Mouse (Mus musculus): Measurements from ENCODE around the gene Cdkn1b. TPM values are rescaled to one million over a fixed set of nuclear protein-coding genes. Genes with fewer than 3 reads are reported as not detected.

Cdkn1b gene
- polyA plus RNA-seq, 1 experiment from 2014 or later = 18.8 TPM

- Histone ChIP-seq H3K9ac (replicated peaks) (no peak overlapping the region), H3K27me3 (no peaks in the 10 kb centered on the region), H3K4me1 (replicated peaks) (no peaks in the 10 kb centered on the region), H3K4me2 (no peak overlapping the region), H3K27ac (no peak overlapping the region), H3K9me3 (no peaks in the 10 kb centered on the region), H3K36me3 (peaks cover 22% of the 10 kb centered on the region), H3K4me3 (replicated peaks) (no peak overlapping the region)
- WGBS = 89% methylated on average over 3 of the region's 3 CpGs
- no peak for ATAC-seq (ENCODE audit: insufficient number of reproducible peaks, insufficient read depth, low FRiP score, low TSS enrichment, low read depth)
Observed at GRCm38 (mm10) chr6:134949241-134949640, 29.0 kb downstream of the Cdkn1b start.

- WGBS = 89% methylated on average over 5 of the region's 5 CpGs
- Histone ChIP-seq H3K9me3 (no peaks in the 10 kb centered on the region), H3K27ac (no peak overlapping the region), H3K36me3 (peaks cover 18% of the 10 kb centered on the region), H3K4me1 (replicated peaks) (no peaks in the 10 kb centered on the region), H3K27me3 (no peaks in the 10 kb centered on the region), H3K9ac (replicated peaks) (no peak overlapping the region), H3K4me3 (replicated peaks) (no peak overlapping the region), H3K4me2 (no peak overlapping the region)
- no peak for ATAC-seq (ENCODE audit: insufficient number of reproducible peaks, insufficient read depth, low FRiP score, low TSS enrichment, low read depth)
Observed at GRCm38 (mm10) chr6:134951364-134951763, 31.2 kb downstream of the Cdkn1b start.

GRCm38 (mm10) chr6:134953976-134954375 is 33.8 kb downstream of the Cdkn1b start:
- Histone ChIP-seq H3K27me3 (no peaks in the 10 kb centered on the region), H3K9ac (replicated peaks) (no peak overlapping the region), H3K36me3 (peaks cover 18% of the 10 kb centered on the region), H3K4me3 (replicated peaks) (no peak overlapping the region), H3K27ac (no peak overlapping the region), H3K9me3 (no peaks in the 10 kb centered on the region), H3K4me2 (no peak overlapping the region), H3K4me1 (replicated peaks) (no peaks in the 10 kb centered on the region)
- WGBS = 66% methylated on average over 11 of the region's 11 CpGs
- ATAC-seq (ENCODE audit: insufficient number of reproducible peaks, insufficient read depth, low FRiP score, low TSS enrichment, low read depth) = no peak

- H3K4me2 ChIP-seq = no peak overlapping the region
- H3K27me3 ChIP-seq = no peaks in the 10 kb centered on the region
- H3K4me1 ChIP-seq (replicated peaks) = no peaks in the 10 kb centered on the region
- ATAC-seq (ENCODE audit: insufficient number of reproducible peaks, insufficient read depth, low FRiP score, low TSS enrichment, low read depth) = no peak
- 83% methylated on average over 4 of the region's 4 CpGs for WGBS
- no peak overlapping the region for H3K9ac ChIP-seq (replicated peaks)
- peaks cover 7% of the 10 kb centered on the region; the same call in 1 of the 2 replicates for H3K36me3 ChIP-seq
- H3K9me3 ChIP-seq = no peaks in the 10 kb centered on the region
- H3K4me3 ChIP-seq (replicated peaks) = no peak overlapping the region
- H3K27ac ChIP-seq = no peak overlapping the region
Observed at GRCm38 (mm10) chr6:134956388-134956787, 36.2 kb downstream of the Cdkn1b start.

- WGBS = 65% methylated on average over 5 of the region's 5 CpGs
- no peak for ATAC-seq (ENCODE audit: insufficient number of reproducible peaks, insufficient read depth, low FRiP score, low TSS enrichment, low read depth)
- no peaks in the 10 kb centered on the region for H3K27me3 ChIP-seq
- no peak overlapping the region for H3K27ac ChIP-seq
- no peak overlapping the region for H3K9ac ChIP-seq (replicated peaks)
- H3K4me1 ChIP-seq (replicated peaks) = no peaks in the 10 kb centered on the region
- no peaks in the 10 kb centered on the region for H3K9me3 ChIP-seq
- no peaks in the 10 kb centered on the region for H3K36me3 ChIP-seq
- no peak overlapping the region for H3K4me2 ChIP-seq
- no peak overlapping the region for H3K4me3 ChIP-seq (replicated peaks)
Observed at GRCm38 (mm10) chr6:134961286-134961685, 41.1 kb downstream of the Cdkn1b start.

GRCm38 (mm10) chr6:134961858-134962517 is 41.8 kb downstream of the Cdkn1b start:
- Histone ChIP-seq H3K4me2 (no peak overlapping the region), H3K4me3 (replicated peaks) (no peak overlapping the region), H3K27me3 (no peaks in the 10 kb centered on the region), H3K36me3 (no peaks in the 10 kb centered on the region), H3K9ac (replicated peaks) (no peak overlapping the region), H3K4me1 (replicated peaks) (no peaks in the 10 kb centered on the region), H3K27ac (no peak overlapping the region), H3K9me3 (no peaks in the 10 kb centered on the region)
- no peak for ATAC-seq (ENCODE audit: insufficient number of reproducible peaks, insufficient read depth, low FRiP score, low TSS enrichment, low read depth)
- WGBS = 37% methylated on average over 9 of the region's 9 CpGs

- Histone ChIP-seq H3K4me2 (no peak overlapping the region), H3K9me3 (no peaks in the 10 kb centered on the region), H3K9ac (replicated peaks) (no peak overlapping the region), H3K4me3 (replicated peaks) (no peak overlapping the region), H3K4me1 (replicated peaks) (no peaks in the 10 kb centered on the region), H3K27ac (no peak overlapping the region), H3K27me3 (no peaks in the 10 kb centered on the region), H3K36me3 (no peaks in the 10 kb centered on the region)
- WGBS = 88% methylated on average over 5 of the region's 5 CpGs
- no peak for ATAC-seq (ENCODE audit: insufficient number of reproducible peaks, insufficient read depth, low FRiP score, low TSS enrichment, low read depth)
Observed at GRCm38 (mm10) chr6:134962518-134962893, 42.3 kb downstream of the Cdkn1b start.

GRCm38 (mm10) chr6:134963910-134964309 is 43.7 kb downstream of the Cdkn1b start:
- H3K9me3 ChIP-seq = no peaks in the 10 kb centered on the region
- H3K9ac ChIP-seq (replicated peaks) = no peak overlapping the region
- H3K27me3 ChIP-seq = no peaks in the 10 kb centered on the region
- H3K4me2 ChIP-seq = no peak overlapping the region
- ATAC-seq (ENCODE audit: insufficient number of reproducible peaks, insufficient read depth, low FRiP score, low TSS enrichment, low read depth) = no peak
- H3K4me1 ChIP-seq (replicated peaks) = no peaks in the 10 kb centered on the region
- no peak overlapping the region for H3K4me3 ChIP-seq (replicated peaks)
- 69% methylated on average over 2 of the region's 2 CpGs for WGBS
- H3K36me3 ChIP-seq = no peaks in the 10 kb centered on the region
- H3K27ac ChIP-seq = no peak overlapping the region

- Histone ChIP-seq H3K9ac (replicated peaks) (no peak overlapping the region), H3K27me3 (no peaks in the 10 kb centered on the region), H3K4me2 (no peak overlapping the region), H3K9me3 (no peaks in the 10 kb centered on the region), H3K27ac (no peak overlapping the region), H3K4me1 (replicated peaks) (no peaks in the 10 kb centered on the region), H3K36me3 (no peaks in the 10 kb centered on the region), H3K4me3 (replicated peaks) (no peak overlapping the region)
- WGBS = 95% methylated on average over 5 of the region's 5 CpGs
- no peak for ATAC-seq (ENCODE audit: insufficient number of reproducible peaks, insufficient read depth, low FRiP score, low TSS enrichment, low read depth)
Observed at GRCm38 (mm10) chr6:134966681-134967080, 46.5 kb downstream of the Cdkn1b start.

- H3K9ac ChIP-seq (replicated peaks) = no peak overlapping the region
- H3K36me3 ChIP-seq = no peaks in the 10 kb centered on the region
- ATAC-seq (ENCODE audit: insufficient number of reproducible peaks, insufficient read depth, low FRiP score, low TSS enrichment, low read depth) = no peak
- no peaks in the 10 kb centered on the region for H3K4me1 ChIP-seq (replicated peaks)
- WGBS = 96% methylated on average over 1 of the region's 1 CpGs
- H3K4me3 ChIP-seq (replicated peaks) = no peak overlapping the region
- H3K27me3 ChIP-seq = no peaks in the 10 kb centered on the region
- no peak overlapping the region for H3K4me2 ChIP-seq
- H3K9me3 ChIP-seq = no peaks in the 10 kb centered on the region
- H3K27ac ChIP-seq = no peak overlapping the region
Observed at GRCm38 (mm10) chr6:134968326-134968725, 48.1 kb downstream of the Cdkn1b start.

GRCm38 (mm10) chr6:134969498-134969897 is 49.3 kb downstream of the Cdkn1b start:
- H3K9me3 ChIP-seq = no peaks in the 10 kb centered on the region
- no peak overlapping the region for H3K27ac ChIP-seq
- no peak overlapping the region for H3K9ac ChIP-seq (replicated peaks)
- no peaks in the 10 kb centered on the region for H3K4me1 ChIP-seq (replicated peaks)
- WGBS = 82% methylated on average over 2 of the region's 2 CpGs
- no peaks in the 10 kb centered on the region for H3K36me3 ChIP-seq
- no peaks in the 10 kb centered on the region for H3K27me3 ChIP-seq
- no peak overlapping the region for H3K4me2 ChIP-seq
- H3K4me3 ChIP-seq (replicated peaks) = no peak overlapping the region
- no peak for ATAC-seq (ENCODE audit: insufficient number of reproducible peaks, insufficient read depth, low FRiP score, low TSS enrichment, low read depth)

GRCm38 (mm10) chr6:134972096-134972495 is 51.9 kb downstream of the Cdkn1b start:
- H3K4me2 ChIP-seq = no peak overlapping the region
- 40% methylated on average over 4 of the region's 4 CpGs for WGBS
- no peaks in the 10 kb centered on the region for H3K27me3 ChIP-seq
- no peak overlapping the region for H3K27ac ChIP-seq
- ATAC-seq (ENCODE audit: insufficient number of reproducible peaks, insufficient read depth, low FRiP score, low TSS enrichment, low read depth) = no peak
- H3K9ac ChIP-seq (replicated peaks) = no peak overlapping the region
- 0 out of 2 replicates have a peak, but pooled peaks cover 6% of the 10 kb centered on the region for H3K4me1 ChIP-seq (replicated peaks)
- H3K36me3 ChIP-seq = no peaks in the 10 kb centered on the region
- H3K4me3 ChIP-seq (replicated peaks) = no peak overlapping the region
- no peaks in the 10 kb centered on the region for H3K9me3 ChIP-seq

All from limb, embryonic 12.5 days (tissue).